Mouse (Mus musculus) kidney, postnatal 25 days (tissue): ENCODE results near the gene Toporsl.

ENCODE experiments used
- DNase-seq, 2 experiments: peaks; one replicate each; pipeline ENCODE4 v3.0.0; 2021; ENCODE audit warnings: mixed read lengths in 2 of 2

Gene Toporsl

GRCm38 (mm10) chr4:52595927-52596326 lies at the start of gene Toporsl:
Gene Toporsl (plus strand): TSS chr4:52596274.
- DNase-seq: no peak

- no peak for DNase-seq
These were observed 38.4 kb upstream of the Toporsl start for GRCm38 (mm10) chr4:52557672-52558071.

GRCm38 (mm10) chr4:52558080-52558479 lies 38.0 kb upstream of the Toporsl start:
- no peak for DNase-seq

GRCm38 (mm10) chr4:52563859-52564258 lies 32.2 kb upstream of the Toporsl start:
- DNase-seq: no peak

- no peak for DNase-seq
These were observed 9.8 kb upstream of the Toporsl start for GRCm38 (mm10) chr4:52586194-52586734.

- DNase-seq: no peak
These were observed 2.2 kb upstream of the Toporsl start for GRCm38 (mm10) chr4:52593821-52594356.

GRCm38 (mm10) chr4:52594632-52595031 lies 1.4 kb upstream of the Toporsl start:
- DNase-seq: no peak

- DNase-seq: no peak
These were observed 2.3 kb downstream of the Toporsl start for GRCm38 (mm10) chr4:52598180-52598881.

GRCm38 (mm10) chr4:52606923-52607322 lies 10.8 kb downstream of the Toporsl start:
- DNase-seq: no peak

- DNase-seq: no peak
These were observed 38.9 kb downstream of the Toporsl start for GRCm38 (mm10) chr4:52634986-52635385.

GRCm38 (mm10) chr4:52647791-52648190 lies 51.7 kb downstream of the Toporsl start:
- no peak for DNase-seq

- DNase-seq: no peak
These were observed 63.6 kb downstream of the Toporsl start for GRCm38 (mm10) chr4:52659701-52660100.

- DNase-seq: no peak
These were observed 64.6 kb downstream of the Toporsl start for GRCm38 (mm10) chr4:52660701-52661117.

GRCm38 (mm10) chr4:52661311-52661710 lies 65.2 kb downstream of the Toporsl start:
- no peak for DNase-seq
